Mouse (Mus musculus) lung, postnatal 0 days (tissue): ENCODE measurements around the gene Alpk3. TPM values are rescaled to one million over a fixed set of nuclear protein-coding genes. Genes with fewer than 3 reads are reported as not detected.

ENCODE experiments used
- ATAC-seq: fragments of 200-750 bp; cut with Nextera tagmentation; 2 replicates; pipeline ENCODE4 v1.8.0; 2017; ENCODE audit warnings: moderate library complexity
- DNase-seq: peaks from one replicate; pipeline ENCODE4 v3.0.0-alpha.2; 2016; ENCODE audit warnings: low spot score
- H3K27ac ChIP-seq: fragments of 300-500 bp; sonication (generic); 2 replicates; pipeline ENCODE4 v1.5.1; 2014; ENCODE audit warnings: antibody characterized with exemption, mild to moderate bottlenecking, low read length, mixed read lengths
- H3K27me3 ChIP-seq: fragments of 300-500 bp; sonication (generic); replicated peaks from 2 replicates; pipeline ENCODE4 v1.6.1; 2014; ENCODE audit warnings: low read length, mixed read lengths; ENCODE audit not compliant: insufficient read depth
- H3K36me3 ChIP-seq: fragments of 300-500 bp; sonication (generic); 2 replicates; pipeline ENCODE4 v1.6.1; 2014; ENCODE audit warnings: low read length, mixed read lengths; ENCODE audit not compliant: insufficient read depth
- H3K4me1 ChIP-seq: fragments of 300-500 bp; sonication (generic); 2 replicates; pipeline ENCODE4 v1.6.1; 2014; ENCODE audit warnings: antibody characterized with exemption, low read depth, low read length, mixed read lengths; ENCODE audit not compliant: insufficient read depth
- H3K4me2 ChIP-seq: fragments of 300-500 bp; sonication (generic); replicated peaks from 2 replicates; pipeline ENCODE4 v1.6.1; 2014; ENCODE audit warnings: low read depth, mild to moderate bottlenecking, low read length, moderate library complexity, mixed read lengths
- H3K4me3 ChIP-seq: fragments of 300-500 bp; sonication (generic); 2 replicates; pipeline ENCODE4 v1.5.1; 2014; ENCODE audit warnings: low read depth, low read length
- H3K9ac ChIP-seq: fragments of 300-500 bp; sonication (generic); replicated peaks from 2 replicates; pipeline ENCODE4 v1.6.1; 2014; ENCODE audit warnings: low read depth, mild to moderate bottlenecking
- H3K9me3 ChIP-seq: fragments of 300-500 bp; sonication (generic); 2 replicates; pipeline ENCODE4 v1.6.1; 2016; ENCODE audit warnings: low read length, mixed read lengths
- CTCF ChIP-seq: IDR thresholded peaks from 2 replicates; pipeline ENCODE4 v1.5.1; 2016; ENCODE audit warnings: antibody characterized with exemption, mild to moderate bottlenecking
- EP300 ChIP-seq: IDR thresholded peaks from 2 replicates; pipeline ENCODE4 v1.6.1; 2016; ENCODE audit warnings: antibody characterized with exemption, mild to moderate bottlenecking, control low read depth
- WGBS: fragments of 180-500 bp; shearing (Covaris S2); extraction: QIAGEN DNeasy Blood & Tissue Kit; methylation state at CpG from one replicate; pipeline ENCODE4 v1.1.7; 2014; 5-methylcytosine and 5-hydroxymethylcytosine counted together
- polyA plus RNA-seq: library from polyadenylated mRNA; unstranded; fragments of >200 nt; fragmentation: Nextera tagmentation; extraction: Ambion mirVana; gene quantifications from 2 replicates; pipeline ENCODE4 v1.2.1, GENCODE M21; 2015

Alpk3 gene
- polyA plus RNA-seq, 1 experiment from 2014 or later: 0.70 TPM

GRCm38 (mm10) chr7:81055709-81056370 lies 1.6 kb upstream of the Alpk3 start:
- H3K4me2 ChIP-seq: no peak overlapping the region
- H3K4me3 ChIP-seq: no peak overlapping the region
- H3K36me3 ChIP-seq: no peaks in the 10 kb centered on the region
- no peaks in the 10 kb centered on the region for H3K9me3 ChIP-seq
- no peaks in the 10 kb centered on the region for H3K27me3 ChIP-seq
- peaks cover 16% of the 10 kb centered on the region; the same call in 1 of the 2 replicates for H3K4me1 ChIP-seq
- ATAC-seq (no peak), DNase-seq (no peak)
- 42% methylated on average over 11 of the region's 11 CpGs for WGBS
- H3K27ac ChIP-seq: 0 out of 2 replicates have a peak overlapping the region, but pooled peaks have one; percentile 26
- TF ChIP-seq EP300: no peak
- TF ChIP-seq CTCF: no peak
- no peak overlapping the region for H3K9ac ChIP-seq

GRCm38 (mm10) chr7:81057901-81058711 lies 706 bp downstream of the Alpk3 start:
- Histone ChIP-seq H3K9me3 (no peaks in the 10 kb centered on the region), H3K9ac (no peak overlapping the region), H3K36me3 (no peaks in the 10 kb centered on the region), H3K4me3 (no peak overlapping the region), H3K27me3 (no peaks in the 10 kb centered on the region), H3K4me2 (0 out of 2 replicates have a peak overlapping the region, but pooled peaks have one; percentile 19), H3K4me1 (peaks cover 16% of the 10 kb centered on the region; the same call in 1 of the 2 replicates), H3K27ac (peak overlapping the region; percentile 83)
- DNase-seq (peak; percentile 75), ATAC-seq (peak; percentile 88)
- TF ChIP-seq CTCF (peak; percentile 4; the same call in 1 of the 2 replicates), EP300 (peak; percentile 79)
- WGBS: 34% methylated on average over 6 of the region's 6 CpGs

DNA sequence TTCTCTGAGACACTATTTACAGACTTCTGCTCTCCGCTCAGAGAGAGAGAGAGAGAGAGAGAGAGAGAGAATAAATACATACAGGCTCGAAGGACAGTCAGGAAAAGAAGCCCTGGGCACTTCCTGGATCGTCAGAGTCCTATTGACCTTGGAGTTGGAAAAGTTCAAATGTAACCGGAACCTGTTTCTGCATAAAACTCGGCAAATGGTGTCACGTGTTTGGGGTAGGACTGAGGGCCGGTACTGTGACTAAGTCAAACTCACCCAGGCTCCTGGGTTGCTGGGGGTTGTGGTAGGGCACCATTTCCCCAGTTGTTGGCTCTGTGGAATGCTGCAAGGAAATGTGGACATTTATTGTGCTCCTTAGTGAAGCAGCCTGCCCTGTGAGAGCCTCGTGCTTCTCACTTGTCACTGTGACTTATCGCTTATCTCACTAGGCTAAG lies 1.3 kb downstream of the Alpk3 start:
- no peak overlapping the region for H3K4me3 ChIP-seq
- H3K4me1 ChIP-seq: peaks cover 16% of the 10 kb centered on the region; the same call in 1 of the 2 replicates
- WGBS: 16% methylated on average over 9 of the region's 9 CpGs
- no peaks in the 10 kb centered on the region for H3K9me3 ChIP-seq
- H3K4me2 ChIP-seq: 0 out of 2 replicates have a peak overlapping the region, but pooled peaks have one; percentile 22
- no peak overlapping the region for H3K9ac ChIP-seq
- H3K27ac ChIP-seq: peak overlapping the region; percentile 83
- TF ChIP-seq EP300 (no peak), CTCF (no peak)
- no peak for ATAC-seq
- no peaks in the 10 kb centered on the region for H3K36me3 ChIP-seq
- H3K27me3 ChIP-seq: no peaks in the 10 kb centered on the region
- no peak for DNase-seq

DNA sequence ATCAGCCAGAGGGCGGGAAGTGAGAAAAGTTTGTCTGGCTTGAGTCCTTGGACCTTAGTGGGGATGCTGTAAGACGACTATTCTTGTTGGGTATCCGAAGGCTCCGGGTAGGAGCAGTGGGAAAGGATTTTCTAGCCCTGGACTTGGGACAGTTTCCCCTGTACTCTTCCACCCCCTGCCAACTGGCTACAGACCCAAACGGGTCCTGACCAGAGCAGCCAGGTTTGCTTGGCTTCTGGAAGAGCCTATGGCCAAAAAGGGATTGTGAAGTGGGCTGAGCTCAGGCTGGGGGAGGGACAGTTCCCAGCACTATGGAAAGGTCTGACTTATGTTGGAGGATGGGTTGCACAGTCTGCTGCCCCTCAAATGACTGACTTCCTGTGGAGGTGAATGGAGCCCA lies 2.0 kb downstream of the Alpk3 start:
- Histone ChIP-seq H3K27me3 (no peaks in the 10 kb centered on the region), H3K36me3 (no peaks in the 10 kb centered on the region), H3K9ac (no peak overlapping the region), H3K4me2 (no peak overlapping the region), H3K27ac (no peak overlapping the region), H3K4me3 (no peak overlapping the region), H3K4me1 (peaks cover 16% of the 10 kb centered on the region; the same call in 1 of the 2 replicates), H3K9me3 (no peaks in the 10 kb centered on the region)
- ATAC-seq (no peak), DNase-seq (no peak)
- 58% methylated on average over 5 of the region's 5 CpGs for WGBS
- TF ChIP-seq CTCF (no peak), EP300 (no peak)

DNA sequence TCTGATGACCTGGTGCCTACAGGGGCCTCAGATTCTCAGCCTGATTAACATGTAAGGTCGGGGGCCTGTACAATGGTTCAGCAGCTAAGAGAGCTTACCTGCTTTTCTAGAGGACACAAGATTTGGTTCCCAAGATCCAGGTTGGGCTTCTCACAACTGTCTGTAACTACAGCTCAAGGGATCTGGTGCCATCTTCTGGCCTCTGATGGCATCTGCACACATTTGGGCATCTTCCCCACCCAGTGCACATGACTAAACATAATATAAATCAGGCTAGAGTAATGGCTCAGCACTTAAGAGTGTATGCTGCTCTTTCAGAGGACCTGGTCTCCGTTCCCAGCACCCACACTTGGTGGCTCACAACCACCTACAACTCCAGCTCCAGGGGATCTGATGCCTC lies 3.5 kb downstream of the Alpk3 start:
- peak; percentile 50 for DNase-seq
- H3K4me2 ChIP-seq: no peak overlapping the region
- no peak; the same call in 1 of the 2 replicates for ATAC-seq
- no peak overlapping the region for H3K4me3 ChIP-seq
- TF ChIP-seq CTCF: peak; percentile 80
- no peak for TF ChIP-seq EP300
- no peak overlapping the region for H3K9ac ChIP-seq
- H3K27me3 ChIP-seq: no peaks in the 10 kb centered on the region
- H3K4me1 ChIP-seq: peaks cover 16% of the 10 kb centered on the region; the same call in 1 of the 2 replicates
- H3K9me3 ChIP-seq: no peaks in the 10 kb centered on the region
- WGBS: 85% methylated on average over 2 of the region's 2 CpGs
- no peaks in the 10 kb centered on the region for H3K36me3 ChIP-seq
- H3K27ac ChIP-seq: no peak overlapping the region

- H3K4me3 ChIP-seq: no peak overlapping the region
- H3K4me1 ChIP-seq: peaks cover 16% of the 10 kb centered on the region; the same call in 1 of the 2 replicates
- TF ChIP-seq CTCF: no peak
- TF ChIP-seq EP300: no peak
- no peak overlapping the region for H3K9ac ChIP-seq
- no peak for DNase-seq
- no peaks in the 10 kb centered on the region for H3K9me3 ChIP-seq
- no peaks in the 10 kb centered on the region for H3K36me3 ChIP-seq
- WGBS: 85% methylated on average over 11 of the region's 11 CpGs
- ATAC-seq: no peak
- H3K4me2 ChIP-seq: no peak overlapping the region
- no peaks in the 10 kb centered on the region for H3K27me3 ChIP-seq
- H3K27ac ChIP-seq: no peak overlapping the region
Observed at GRCm38 (mm10) chr7:81061936-81062335, 4.5 kb downstream of the Alpk3 start.
